ENCODE assay signal across 20 mouse cellular contexts in the genomic region with DNA sequence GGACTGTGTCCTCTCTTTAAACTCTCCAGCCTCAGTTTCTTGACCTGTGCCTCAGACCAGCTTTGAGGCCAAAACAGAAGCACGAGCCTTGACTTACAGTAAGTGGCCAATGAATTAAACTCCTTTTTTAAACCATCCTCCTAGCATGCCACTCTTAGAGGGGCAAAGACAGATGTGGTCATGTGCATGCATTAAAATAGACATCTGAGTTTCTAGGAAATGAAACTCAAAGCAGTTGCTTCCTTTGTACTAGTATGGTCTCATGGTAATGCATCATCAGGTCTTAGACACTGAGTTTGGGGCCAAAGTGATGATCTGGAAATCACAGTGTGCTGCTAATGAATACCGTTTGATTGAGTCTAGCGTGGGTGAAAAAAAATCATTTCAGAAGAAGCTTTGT. TPM values are rescaled to one million over a fixed set of nuclear protein-coding genes. Genes with fewer than 3 reads are reported as not detected.
A peak's percentile ranks its signal among the peaks of the same experiment; 100 is the strongest.
DNase-seq lines count a peak whose midpoint lies in the region; ATAC-seq and TF ChIP-seq lines count a peak whose summit lies in the region.
"Had no signal": no experiment of that assay in that cellular context is flagged by ENCODE, and none has a peak within 500 bp of the region (broad histone marks: within the 10 kb centered on the region; RNA-seq: fewer than 3 reads in every experiment).

No protein-coding gene starts in this region.

- no peak for DNase-seq in spleen, adult 2 months (ENCODE audit: low read depth in 1 of 2, low spot score in 2 of 2)
- no peak for DNase-seq in spleen, postnatal 10 days (ENCODE audit: low spot score in 2 of 2)
- DNase-seq in testis, postnatal 10 days (ENCODE audit: low spot score), result no peak
- DNase-seq in lung, postnatal 25 days (ENCODE audit: low spot score), result no peak
- DNase-seq in thymus, postnatal 14 days, result no peak
- DNase-seq: adrenal gland, adult 8-10 months; embryo, embryonic 11 days; gastrocnemius, postnatal 36 days; lung, adult 18-20 months; thymus, adult 18-20 months had no signal

- H3K4me3 ChIP-seq in spleen, adult 2 months (ENCODE audit: extremely low read depth, insufficient read depth, insufficient read length), result peak overlapping the region; percentile 49; the same call in 1 of the 2 replicates
- no peak overlapping the region for H3K4me3 ChIP-seq in brown adipose tissue, adult 24 weeks (ENCODE audit: insufficient read depth, low read depth, low read length)
- H3K4me3 ChIP-seq: embryonic facial prominence, embryonic 13.5 days; erythroblast, embryonic 14.5 days; forebrain, embryonic 12.5 days; midbrain, embryonic 15.5 days; neural tube, embryonic 13.5 days had no signal

- no peak for TF ChIP-seq CTCF in spleen, adult 2 months (IDR thresholded peaks at IDR 0.05; ENCODE audit: extremely low read depth, insufficient read depth, insufficient read length, insufficient replicate concordance)

- peak overlapping the region; percentile 90 for H3K27ac ChIP-seq in spleen, adult 2 months (ENCODE audit: insufficient read depth, low read length)
- peak overlapping the region; percentile 68 for H3K27ac ChIP-seq in brown adipose tissue, adult 24 weeks (replicated peaks; ENCODE audit: low read depth, low read length)
- H3K27ac ChIP-seq: embryonic facial prominence, embryonic 13.5 days; forebrain, embryonic 12.5 days; hindbrain, embryonic 14.5 days; kidney, postnatal 0 days; midbrain, embryonic 15.5 days; neural tube, embryonic 13.5 days had no signal

- TF ChIP-seq POLR2A in spleen, adult 2 months (IDR thresholded peaks at IDR 0.05; ENCODE audit: low read depth, low read length), result no peak; the same call in 1 of the 2 replicates

- ATAC-seq in megakaryocyte, adult 5-6 weeks (ENCODE audit: poor library complexity, severe bottlenecking), result peak; percentile 49
- ATAC-seq: activated CD4-positive, CD25-positive, alpha-beta regulatory T cell, adult 4 months; midbrain, embryonic 15.5 days had no signal

- no peaks in the 10 kb centered on the region for H3K27me3 ChIP-seq in spleen, adult 2 months (ENCODE audit: control insufficient read depth, insufficient read depth, low read length)

- peaks cover 4% of the 10 kb centered on the region; the same call in 1 of the 2 replicates for H3K4me1 ChIP-seq in spleen, adult 2 months (ENCODE audit: control insufficient read depth, insufficient read depth, insufficient read length)
- no peaks in the 10 kb centered on the region for H3K4me1 ChIP-seq in brown adipose tissue, adult 24 weeks (ENCODE audit: control insufficient read depth, insufficient read depth, insufficient read length, low read length)
- H3K4me1 ChIP-seq: embryonic facial prominence, embryonic 13.5 days; forebrain, embryonic 12.5 days; midbrain, embryonic 15.5 days; neural tube, embryonic 13.5 days had no signal

- 53% methylated on average over 3 of the region's 3 CpGs for WGBS in spleen, adult 2 months

- H3K36me3 ChIP-seq in spleen, adult 2 months (ENCODE audit: control insufficient read depth, insufficient read depth, low read length), result 0 out of 2 replicates have a peak, but pooled peaks cover under 1% of the 10 kb centered on the region
- H3K36me3 ChIP-seq: embryonic facial prominence, embryonic 13.5 days; forebrain, embryonic 12.5 days; midbrain, embryonic 15.5 days; neural tube, embryonic 13.5 days had no signal

RNA-seq across cellular contexts. Expression of a gene that starts 1.8 kb away (rescaled TPM):
- polyA plus RNA-seq in spleen, adult 2 months (2012; rRNA removed), result 1.8 and 2.6 TPM in 2 replicates
- 1.4 and 2.1 TPM in 2 replicates for polyA plus RNA-seq in brown adipose tissue, adult 24 weeks (2012; ENCODE audit: insufficient read depth, insufficient read length, missing spikeins)
- total RNA-seq in megakaryocyte, adult 5-6 weeks (2015), result 61.2 and 61.8 TPM in 2 replicates
- total RNA-seq in megakaryocyte, adult 5-6 weeks (2017), result 28.7 and 41.5 TPM in 2 replicates
- polyA plus RNA-seq: erythroblast, embryonic 14.5 days had no signal

RNA-seq across cellular contexts. Expression of a gene that starts 54.0 kb away (rescaled TPM):
- 19.7 and 26.6 TPM in 2 replicates for polyA plus RNA-seq in spleen, adult 2 months (2012; rRNA removed)
- 3.1 and 3.3 TPM in 2 replicates for polyA plus RNA-seq in brown adipose tissue, adult 24 weeks (2012; ENCODE audit: insufficient read depth, insufficient read length, missing spikeins)
- 33.7 and 35.0 TPM in 2 replicates for total RNA-seq in megakaryocyte, adult 5-6 weeks (2015)
- 22.5 and 23.4 TPM in 2 replicates for total RNA-seq in megakaryocyte, adult 5-6 weeks (2017)
